Mouse (Mus musculus) megakaryocyte, adult 5-6 weeks (primary cell): ENCODE results near the gene Gna11. TPM values are rescaled to one million over a fixed set of nuclear protein-coding genes. Genes with fewer than 3 reads are reported as not detected.

Experiments
- ATAC-seq: 2 replicates; pipeline ENCODE4 v1.8.0; 2016; ENCODE audit warnings: mild to moderate bottlenecking, inconsistent platforms; ENCODE audit not compliant: poor library complexity, severe bottlenecking
- total RNA-seq, 2 experiments: library from RNA; stranded (forward) in 1 of 2; stranded (reverse) in 1 of 2; fragments of 153-499, 151-499 nt in 1 of 2; fragments of 221-1000, 200-1000 nt in 1 of 2; gene quantifications; 2 replicates each; pipeline versions ENCODE4 v1.2.3 to v1.2.4; 2015 to 2017

Gene Gna11
- total RNA-seq (2015) (4.9 and 7.8 TPM in 2 replicates), total RNA-seq (2017) (7.1 and 8.1 TPM in 2 replicates)

GRCm38 (mm10) chr10:81545161-81545747, at the start of gene Gna11:
Gene Gna11 (minus strand): TSS chr10:81545190.
- ATAC-seq: peak; percentile 94

- ATAC-seq: no peak
These were observed 48.9 kb upstream of the Gna11 start for GRCm38 (mm10) chr10:81593935-81594334.

GRCm38 (mm10) chr10:81593223-81593622, 48.2 kb upstream of the Gna11 start:
- ATAC-seq: no peak

GRCm38 (mm10) chr10:81592631-81593030, 47.6 kb upstream of the Gna11 start:
- no peak for ATAC-seq

- no peak for ATAC-seq
These were observed 46.9 kb upstream of the Gna11 start for GRCm38 (mm10) chr10:81591846-81592245.

GRCm38 (mm10) chr10:81588739-81589138, 43.7 kb upstream of the Gna11 start:
- no peak for ATAC-seq

- no peak for ATAC-seq
These were observed 38.4 kb upstream of the Gna11 start for GRCm38 (mm10) chr10:81583347-81583746.

GRCm38 (mm10) chr10:81580441-81581070, 35.6 kb upstream of the Gna11 start:
- peak; percentile 80 for ATAC-seq

GRCm38 (mm10) chr10:81579967-81580366, 35.0 kb upstream of the Gna11 start:
- ATAC-seq: no peak

GRCm38 (mm10) chr10:81575695-81576094, 30.7 kb upstream of the Gna11 start:
- ATAC-seq: no peak

GRCm38 (mm10) chr10:81575208-81575631, 30.2 kb upstream of the Gna11 start:
- ATAC-seq: no peak

GRCm38 (mm10) chr10:81574081-81575056, 29.4 kb upstream of the Gna11 start, which contains the start of gene Tle2:
Gene Tle2 (plus strand): TSS chr10:81574561.
- ATAC-seq: no peak

GRCm38 (mm10) chr10:81572975-81573374, 28.0 kb upstream of the Gna11 start:
- ATAC-seq: no peak

GRCm38 (mm10) chr10:81572133-81572671, 27.2 kb upstream of the Gna11 start:
- ATAC-seq: no peak

- peak; percentile 85 for ATAC-seq
These were observed 26.5 kb upstream of the Gna11 start for GRCm38 (mm10) chr10:81571501-81571876.

GRCm38 (mm10) chr10:81570831-81571500, 26.0 kb upstream of the Gna11 start:
- ATAC-seq: peak; percentile 66

GRCm38 (mm10) chr10:81570238-81570800, 25.3 kb upstream of the Gna11 start:
- ATAC-seq: no peak

- no peak for ATAC-seq
These were observed 24.7 kb upstream of the Gna11 start for GRCm38 (mm10) chr10:81569507-81570237.

GRCm38 (mm10) chr10:81568381-81569191, 23.6 kb upstream of the Gna11 start:
- no peak for ATAC-seq
